Mouse (Mus musculus): ENCODE data around the gene Cd302. TPM values are rescaled to one million over a fixed set of nuclear protein-coding genes. Genes with fewer than 3 reads are reported as not detected.

The Cd302 gene
- polyA plus RNA-seq, 1 experiment from 2014 or later, result 98.2 TPM

DNA sequence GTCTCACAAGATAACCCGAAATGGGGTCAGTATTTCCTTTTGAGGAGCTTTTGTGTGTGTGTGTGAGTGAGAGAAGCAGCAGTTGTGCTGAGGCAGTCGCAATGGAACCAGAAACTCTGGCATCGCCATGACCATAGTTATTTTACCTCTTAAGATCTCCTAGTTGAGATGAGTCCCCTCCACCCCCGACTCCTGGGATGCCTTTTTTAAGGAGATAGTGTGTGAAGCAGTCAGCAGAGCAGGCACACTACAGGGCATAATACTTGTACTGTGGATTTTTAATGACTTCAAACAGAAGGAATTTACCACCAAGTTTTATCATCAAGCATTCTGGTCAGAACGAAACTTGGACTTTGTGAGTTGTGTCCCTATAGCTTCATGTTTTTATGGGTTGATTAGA is 73.5 kb downstream of the Cd302 start:
- WGBS (ENCODE audit: insufficient replicate concordance), result 18% methylated on average over 5 of the region's 5 CpGs
- Histone ChIP-seq H3K27ac (ENCODE audit: low read length) (peak overlapping the region; percentile 88), H3K27me3 (ENCODE audit: control insufficient read depth, insufficient read depth, low read depth, low read length) (no peaks in the 10 kb centered on the region), H3K4me3 (ENCODE audit: low read depth, low read length) (peak overlapping the region; percentile 93), H3K36me3 (ENCODE audit: control insufficient read depth, insufficient read depth) (peaks cover 4% of the 10 kb centered on the region), H3K9ac (ENCODE audit: low read depth, low read length) (peak overlapping the region; percentile 97), H3K9me3 (replicated peaks; ENCODE audit: control insufficient read depth, low read length) (no peaks in the 10 kb centered on the region), H3K4me2 (ENCODE audit: low read depth, low read length) (peak overlapping the region; percentile 85), H3K4me1 (ENCODE audit: control insufficient read depth, low read depth, low read length) (peaks cover 38% of the 10 kb centered on the region)
- no peak for ATAC-seq (ENCODE audit: low read depth)

DNA sequence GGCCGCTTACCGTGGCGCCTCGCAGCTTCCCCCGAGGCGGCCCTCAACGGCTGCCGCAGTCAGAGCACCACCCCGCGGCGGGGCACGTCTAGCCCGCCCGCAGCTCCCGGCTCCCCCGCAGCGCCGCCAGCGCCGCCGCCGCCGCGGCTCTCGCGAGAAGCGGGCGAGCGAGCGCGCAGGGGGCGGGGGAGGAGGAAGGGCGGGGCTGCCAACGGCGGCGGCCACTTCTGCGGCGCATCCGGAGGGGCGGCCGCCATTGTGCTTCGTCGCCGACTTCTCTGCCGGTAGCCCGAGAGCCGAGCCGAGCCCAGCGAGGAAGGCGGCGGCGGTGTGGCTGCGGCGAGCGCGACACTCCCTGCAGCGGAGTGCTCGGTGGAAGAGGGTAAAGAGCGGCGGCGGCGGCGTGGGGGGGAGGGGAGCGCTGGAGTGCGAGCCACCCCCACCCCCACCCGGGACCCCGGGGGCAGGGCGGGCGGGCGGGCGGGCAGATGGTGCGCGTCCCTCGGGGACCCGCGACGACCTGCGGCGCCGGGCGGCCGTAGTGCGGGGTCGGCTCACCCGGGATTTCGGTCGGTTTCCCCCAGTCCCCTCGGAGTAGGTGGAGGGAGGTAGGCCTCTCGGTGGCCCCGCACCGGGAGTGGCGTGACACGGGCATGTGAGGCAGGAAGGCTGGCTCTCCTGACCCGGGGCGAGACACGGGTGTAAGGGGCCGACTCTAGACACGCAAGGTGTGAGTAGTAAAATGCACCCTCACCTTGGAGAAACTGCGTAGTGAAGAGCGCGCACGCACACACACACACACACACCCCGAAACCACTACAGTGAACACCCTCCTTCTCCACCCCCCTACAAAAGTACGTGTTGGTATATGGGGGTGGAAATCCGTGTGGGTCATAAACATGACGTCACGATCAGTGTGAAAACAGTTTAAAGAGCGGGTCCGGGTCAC is 74.3 kb downstream of the Cd302 start, which contains the start of the genes Baz2b and March7:
TSS of gene Baz2b (minus strand) at position 137 of the 949 bp plus-strand sequence.
TSS of gene March7 (plus strand) at position 185 of the 949 bp plus-strand sequence.
- H3K36me3 ChIP-seq (ENCODE audit: control insufficient read depth, insufficient read depth), result peaks cover 4% of the 10 kb centered on the region
- WGBS (ENCODE audit: insufficient replicate concordance), result under 1% methylated on average over 62 of the region's 109 CpGs
- ATAC-seq (ENCODE audit: low read depth), result peak; percentile 95
- H3K4me2 ChIP-seq (ENCODE audit: low read depth, low read length), result peak within 1 kb of the TSS; percentile 85
- peaks cover 34% of the 10 kb centered on the region for H3K4me1 ChIP-seq (ENCODE audit: control insufficient read depth, low read depth, low read length)
- peak within 1 kb of the TSS; percentile 97 for H3K9ac ChIP-seq (ENCODE audit: low read depth, low read length)
- peak within 1 kb of the TSS; percentile 93 for H3K4me3 ChIP-seq (ENCODE audit: low read depth, low read length)
- no peaks in the 10 kb centered on the region for H3K27me3 ChIP-seq (ENCODE audit: control insufficient read depth, insufficient read depth, low read depth, low read length)
- peak within 1 kb of the TSS; percentile 94 for H3K27ac ChIP-seq (ENCODE audit: low read length)
- H3K9me3 ChIP-seq (replicated peaks; ENCODE audit: control insufficient read depth, low read length), result no peaks in the 10 kb centered on the region

DNA sequence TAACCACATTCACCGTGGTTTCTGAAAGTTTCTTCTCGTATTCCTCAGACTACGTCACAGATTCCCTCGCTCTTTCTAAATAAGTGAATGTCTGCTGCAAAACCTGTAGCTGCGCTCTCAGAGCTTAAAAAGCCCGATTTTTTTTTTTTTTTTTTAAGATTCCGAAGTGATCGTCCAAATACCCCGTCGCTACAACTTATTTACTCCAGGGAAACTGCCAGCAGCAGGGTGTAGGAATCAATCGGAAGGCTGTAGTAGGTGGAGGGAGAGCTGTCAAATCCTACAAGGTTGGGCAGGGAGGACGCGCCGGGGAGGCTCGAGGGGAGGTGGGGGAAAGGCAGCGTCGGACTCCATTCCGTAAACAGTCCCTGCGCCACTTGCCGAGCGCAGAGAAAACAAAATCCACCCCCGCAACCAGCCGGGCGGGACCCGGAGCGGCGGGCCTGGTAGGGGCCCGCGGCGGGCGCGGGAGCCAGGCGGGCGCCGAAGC is 75.1 kb downstream of the Cd302 start:
- no peaks in the 10 kb centered on the region for H3K27me3 ChIP-seq (ENCODE audit: control insufficient read depth, insufficient read depth, low read depth, low read length)
- peak overlapping the region; percentile 97 for H3K9ac ChIP-seq (ENCODE audit: low read depth, low read length)
- under 1% methylated on average over 31 of the region's 35 CpGs for WGBS (ENCODE audit: insufficient replicate concordance)
- peak overlapping the region; percentile 94 for H3K27ac ChIP-seq (ENCODE audit: low read length)
- ATAC-seq (ENCODE audit: low read depth), result peak; percentile 55
- H3K4me1 ChIP-seq (ENCODE audit: control insufficient read depth, low read depth, low read length), result peaks cover 34% of the 10 kb centered on the region
- H3K36me3 ChIP-seq (ENCODE audit: control insufficient read depth, insufficient read depth), result peaks cover 7% of the 10 kb centered on the region
- H3K9me3 ChIP-seq (replicated peaks; ENCODE audit: control insufficient read depth, low read length), result no peaks in the 10 kb centered on the region
- peak overlapping the region; percentile 93 for H3K4me3 ChIP-seq (ENCODE audit: low read depth, low read length)
- H3K4me2 ChIP-seq (ENCODE audit: low read depth, low read length), result peak overlapping the region; percentile 77

DNA sequence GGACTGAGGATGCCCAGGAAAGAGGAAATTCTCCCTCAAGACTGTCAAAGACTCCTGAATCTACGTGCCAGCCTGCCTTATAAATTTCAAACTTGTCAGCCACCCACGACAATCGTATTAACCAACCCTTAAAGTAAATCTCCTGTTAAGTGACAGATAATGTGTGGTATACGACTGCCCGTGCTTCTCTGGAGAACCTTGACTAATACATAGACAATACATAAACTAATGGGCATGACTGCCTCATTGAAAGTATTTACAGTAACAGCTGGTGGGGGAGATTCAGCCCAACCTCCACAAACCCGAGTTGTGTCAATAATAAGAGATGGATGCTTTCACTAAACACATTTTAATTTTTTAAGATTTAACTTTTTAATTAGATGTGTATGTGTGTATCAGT is 78.5 kb downstream of the Cd302 start:
- Histone ChIP-seq H3K9ac (ENCODE audit: low read depth, low read length) (no peak overlapping the region), H3K36me3 (ENCODE audit: control insufficient read depth, insufficient read depth) (peaks cover 7% of the 10 kb centered on the region), H3K27ac (ENCODE audit: low read length) (no peak overlapping the region), H3K27me3 (ENCODE audit: control insufficient read depth, insufficient read depth, low read depth, low read length) (no peaks in the 10 kb centered on the region), H3K4me2 (ENCODE audit: low read depth, low read length) (no peak overlapping the region), H3K9me3 (replicated peaks; ENCODE audit: control insufficient read depth, low read length) (no peaks in the 10 kb centered on the region), H3K4me1 (ENCODE audit: control insufficient read depth, low read depth, low read length) (peaks cover 17% of the 10 kb centered on the region), H3K4me3 (ENCODE audit: low read depth, low read length) (no peak overlapping the region)
- no peak for ATAC-seq (ENCODE audit: low read depth)
- WGBS (ENCODE audit: insufficient replicate concordance), result 66% methylated on average over 6 of the region's 6 CpGs

DNA sequence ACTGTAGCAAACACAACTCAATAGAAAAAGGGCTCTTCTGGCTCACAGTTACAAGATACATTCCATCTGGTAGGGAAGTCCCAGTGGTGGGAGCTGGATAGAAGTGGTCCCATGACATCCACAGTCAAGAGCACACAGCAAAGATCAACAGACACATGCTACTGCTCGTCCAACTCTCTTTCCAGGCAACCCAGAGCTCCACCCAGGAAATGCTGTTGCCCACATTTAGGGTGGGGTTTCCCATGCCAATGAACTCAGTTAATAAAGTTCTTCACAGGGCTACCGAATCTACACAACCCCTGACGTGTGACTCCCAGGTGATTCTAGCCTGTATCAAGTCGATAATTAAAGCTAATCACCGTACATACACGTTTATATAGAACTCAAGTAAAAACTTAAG is 80.1 kb downstream of the Cd302 start:
- H3K4me2 ChIP-seq (ENCODE audit: low read depth, low read length), result no peak overlapping the region
- H3K9me3 ChIP-seq (replicated peaks; ENCODE audit: control insufficient read depth, low read length), result no peaks in the 10 kb centered on the region
- peaks cover 14% of the 10 kb centered on the region for H3K4me1 ChIP-seq (ENCODE audit: control insufficient read depth, low read depth, low read length)
- no peak for ATAC-seq (ENCODE audit: low read depth)
- no peak overlapping the region for H3K27ac ChIP-seq (ENCODE audit: low read length)
- 30% methylated on average over 6 of the region's 6 CpGs for WGBS (ENCODE audit: insufficient replicate concordance)
- peaks cover 7% of the 10 kb centered on the region for H3K36me3 ChIP-seq (ENCODE audit: control insufficient read depth, insufficient read depth)
- no peak overlapping the region for H3K9ac ChIP-seq (ENCODE audit: low read depth, low read length)
- no peak overlapping the region for H3K4me3 ChIP-seq (ENCODE audit: low read depth, low read length)
- no peaks in the 10 kb centered on the region for H3K27me3 ChIP-seq (ENCODE audit: control insufficient read depth, insufficient read depth, low read depth, low read length)

DNA sequence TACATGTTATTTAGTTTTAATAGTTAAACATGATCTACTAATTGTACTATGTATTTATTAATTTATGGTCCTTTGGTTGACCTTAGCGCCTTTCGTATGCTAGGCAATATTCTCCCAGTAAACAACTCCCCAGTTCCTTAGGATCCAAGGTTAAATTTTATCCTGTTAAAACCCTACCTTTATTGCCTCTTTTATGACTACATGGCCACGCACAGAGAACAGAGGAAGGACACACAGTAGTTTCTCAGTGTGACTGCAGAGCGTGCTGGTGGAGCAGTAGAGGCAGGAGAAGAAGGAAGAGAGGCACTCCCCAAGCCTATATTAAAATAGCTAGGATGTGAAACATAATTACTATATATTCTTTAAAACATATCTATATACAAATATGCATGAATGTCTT is 80.6 kb downstream of the Cd302 start:
- Histone ChIP-seq H3K4me2 (ENCODE audit: low read depth, low read length) (no peak overlapping the region), H3K9me3 (replicated peaks; ENCODE audit: control insufficient read depth, low read length) (no peaks in the 10 kb centered on the region), H3K4me1 (ENCODE audit: control insufficient read depth, low read depth, low read length) (peaks cover 14% of the 10 kb centered on the region), H3K9ac (ENCODE audit: low read depth, low read length) (no peak overlapping the region), H3K27ac (ENCODE audit: low read length) (no peak overlapping the region), H3K36me3 (ENCODE audit: control insufficient read depth, insufficient read depth) (peaks cover 7% of the 10 kb centered on the region), H3K4me3 (ENCODE audit: low read depth, low read length) (no peak overlapping the region), H3K27me3 (ENCODE audit: control insufficient read depth, insufficient read depth, low read depth, low read length) (no peaks in the 10 kb centered on the region)
- no peak for ATAC-seq (ENCODE audit: low read depth)
- WGBS (ENCODE audit: insufficient replicate concordance), result 76% methylated on average over 4 of the region's 4 CpGs

DNA sequence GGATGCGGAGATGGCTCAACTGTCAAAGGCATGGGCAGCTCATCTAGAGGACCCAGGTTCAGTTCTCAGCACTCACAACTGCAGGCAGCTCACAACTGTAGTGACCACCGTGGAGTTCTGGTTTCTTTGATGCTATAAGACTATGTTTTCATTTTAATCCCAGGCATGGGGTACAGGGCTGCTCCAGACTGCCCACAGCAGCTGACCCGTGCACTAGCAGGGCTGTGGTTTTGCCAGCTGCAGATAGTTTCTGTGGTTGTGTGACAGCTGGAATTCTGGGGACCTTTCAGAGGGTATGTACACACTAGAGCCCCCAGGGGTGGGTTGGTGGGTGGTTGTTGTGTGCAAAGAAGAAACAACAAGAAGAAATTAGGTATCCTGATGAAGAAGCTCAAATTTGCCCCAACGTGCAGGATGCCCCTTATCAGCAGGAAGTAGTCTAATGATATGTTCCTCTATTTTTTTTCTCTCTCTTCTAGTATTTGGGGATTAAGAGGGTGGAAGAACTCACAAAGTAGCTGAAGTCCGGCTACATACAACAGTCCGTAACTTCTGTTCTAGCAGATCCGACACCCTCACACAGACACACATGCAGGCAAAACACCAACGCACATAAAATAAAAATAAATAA is 81.3 kb downstream of the Cd302 start:
- ATAC-seq (ENCODE audit: low read depth), result no peak
- Histone ChIP-seq H3K27me3 (ENCODE audit: control insufficient read depth, insufficient read depth, low read depth, low read length) (no peaks in the 10 kb centered on the region), H3K4me2 (ENCODE audit: low read depth, low read length) (no peak overlapping the region), H3K36me3 (ENCODE audit: control insufficient read depth, insufficient read depth) (peaks cover 7% of the 10 kb centered on the region), H3K27ac (ENCODE audit: low read length) (no peak overlapping the region), H3K9ac (ENCODE audit: low read depth, low read length) (no peak overlapping the region), H3K4me1 (ENCODE audit: control insufficient read depth, low read depth, low read length) (peaks cover 10% of the 10 kb centered on the region), H3K9me3 (replicated peaks; ENCODE audit: control insufficient read depth, low read length) (no peaks in the 10 kb centered on the region), H3K4me3 (ENCODE audit: low read depth, low read length) (no peak overlapping the region)
- WGBS (ENCODE audit: insufficient replicate concordance), result 46% methylated on average over 8 of the region's 8 CpGs
